Mouse (Mus musculus) midbrain, embryonic 14.5 days (tissue): ENCODE measurements at regions not wholly inside any gene's neighbourhood (a gene's known extent, or its start where the extent isn't known, plus 50 kb on each side); places are given as distances from the start of the nearest gene placed in this dataset.

Experiments
- ATAC-seq: fragments of 200-750 bp; cut with Nextera tagmentation; 2 replicates; pipeline ENCODE4 v1.8.0; 2017; ENCODE audit warnings: moderate number of reproducible peaks, moderate library complexity; ENCODE audit not compliant: low FRiP score, low TSS enrichment
- DNase-seq: peaks from one replicate; pipeline ENCODE4 v3.0.0-alpha.2; 2015
- H3K27ac ChIP-seq: fragments of 300-500 bp; sonication (generic); replicated peaks from 2 replicates; pipeline ENCODE4 v1.5.1; 2014; ENCODE audit warnings: mild to moderate bottlenecking, low read depth, low read length, moderate library complexity
- H3K27me3 ChIP-seq: fragments of 300-500 bp; sonication (generic); 2 replicates; pipeline ENCODE4 v1.6.1; 2014; ENCODE audit warnings: low read length, control low read depth, mixed read lengths; ENCODE audit not compliant: control insufficient read depth, insufficient read depth
- H3K36me3 ChIP-seq: fragments of 300-500 bp; sonication (generic); 2 replicates; pipeline ENCODE4 v1.6.1; 2014; ENCODE audit warnings: low read length, control low read depth; ENCODE audit not compliant: control insufficient read depth, insufficient read depth
- H3K4me1 ChIP-seq: fragments of 300-500 bp; sonication (generic); 2 replicates; pipeline ENCODE4 v1.6.1; 2014; ENCODE audit warnings: mild to moderate bottlenecking, antibody characterized with exemption, low read length, control low read depth; ENCODE audit not compliant: control insufficient read depth, insufficient read depth
- H3K4me2 ChIP-seq: fragments of 300-500 bp; sonication (generic); 2 replicates; pipeline ENCODE4 v1.6.1; 2014; ENCODE audit warnings: mild to moderate bottlenecking, low read length, moderate library complexity
- H3K4me3 ChIP-seq: fragments of 300-500 bp; sonication (generic); replicated peaks from 2 replicates; pipeline ENCODE4 v1.5.1; 2014; ENCODE audit warnings: low read depth, low read length
- H3K9ac ChIP-seq: fragments of 300-500 bp; sonication (generic); replicated peaks from 2 replicates; pipeline ENCODE4 v1.6.1; 2014; ENCODE audit warnings: mild to moderate bottlenecking, low read length, moderate library complexity
- H3K9me3 ChIP-seq: fragments of 300-500 bp; sonication (generic); 2 replicates; pipeline ENCODE4 v1.6.1; 2016; ENCODE audit warnings: low read length, control low read depth, mixed read lengths; ENCODE audit not compliant: control insufficient read depth
- WGBS: fragments of 180-500 bp; shearing (Covaris S2); extraction: QIAGEN DNeasy Blood & Tissue Kit; methylation state at CpG from one replicate; pipeline ENCODE4 v1.1.7; 2014; 5-methylcytosine and 5-hydroxymethylcytosine counted together

DNA sequence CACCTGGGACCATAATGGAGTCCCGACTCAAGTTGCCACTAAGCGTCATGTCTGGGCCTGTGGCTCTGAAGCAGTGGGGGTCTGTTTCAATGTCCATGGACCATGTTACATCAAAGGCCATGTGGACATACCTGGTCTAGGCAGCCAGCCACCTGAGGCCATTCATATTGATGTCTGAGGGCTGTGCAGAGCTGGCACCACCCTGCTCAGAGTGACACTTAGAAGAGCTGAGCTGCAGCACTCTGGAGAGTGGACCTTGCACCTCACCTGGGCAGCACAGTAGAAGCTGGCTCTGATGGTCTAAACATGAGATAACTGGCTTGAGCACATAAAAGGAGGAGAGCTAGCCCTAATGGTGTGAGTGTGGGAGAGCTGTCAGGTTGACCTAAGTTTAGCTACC, 338.1 kb downstream of the Rps15a start:
- Histone ChIP-seq H3K36me3 (no peaks in the 10 kb centered on the region), H3K4me1 (no peaks in the 10 kb centered on the region), H3K27me3 (no peaks in the 10 kb centered on the region), H3K27ac (no peak overlapping the region), H3K9ac (no peak overlapping the region), H3K4me3 (no peak overlapping the region), H3K4me2 (no peak overlapping the region), H3K9me3 (0 out of 2 replicates have a peak, but pooled peaks cover 2% of the 10 kb centered on the region)
- ATAC-seq (no peak), DNase-seq (no peak)
- 95% methylated on average over 2 of the region's 2 CpGs for WGBS

DNA sequence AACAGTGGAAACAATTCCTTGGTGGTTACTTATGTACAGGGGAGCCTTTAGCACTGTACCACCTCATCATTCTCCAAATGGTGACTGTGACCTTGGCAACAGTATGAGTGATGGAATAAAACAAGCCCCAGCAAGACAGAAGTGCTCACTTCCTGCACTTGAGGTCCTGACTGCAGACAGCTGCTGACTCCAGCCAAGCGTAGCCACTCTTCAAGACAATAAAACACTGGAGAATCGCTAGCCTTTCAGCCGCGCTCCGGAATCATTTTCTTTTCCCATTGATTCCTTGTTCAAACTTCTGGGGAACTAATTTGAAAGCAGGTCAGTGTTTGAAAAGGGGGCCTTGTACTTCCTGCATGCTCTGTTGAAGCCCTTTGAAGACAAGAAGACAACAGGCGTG, 344.2 kb downstream of the Rps15a start:
- H3K27ac ChIP-seq = no peak overlapping the region
- no peaks in the 10 kb centered on the region for H3K36me3 ChIP-seq
- ATAC-seq (no peak), DNase-seq (peak; percentile 20)
- H3K4me1 ChIP-seq = 0 out of 2 replicates have a peak, but pooled peaks cover 2% of the 10 kb centered on the region
- no peak overlapping the region for H3K4me2 ChIP-seq
- H3K9me3 ChIP-seq = 0 out of 2 replicates have a peak, but pooled peaks cover 7% of the 10 kb centered on the region
- 9% methylated on average over 6 of the region's 6 CpGs for WGBS
- no peaks in the 10 kb centered on the region for H3K27me3 ChIP-seq
- H3K9ac ChIP-seq = no peak overlapping the region
- no peak overlapping the region for H3K4me3 ChIP-seq

DNA sequence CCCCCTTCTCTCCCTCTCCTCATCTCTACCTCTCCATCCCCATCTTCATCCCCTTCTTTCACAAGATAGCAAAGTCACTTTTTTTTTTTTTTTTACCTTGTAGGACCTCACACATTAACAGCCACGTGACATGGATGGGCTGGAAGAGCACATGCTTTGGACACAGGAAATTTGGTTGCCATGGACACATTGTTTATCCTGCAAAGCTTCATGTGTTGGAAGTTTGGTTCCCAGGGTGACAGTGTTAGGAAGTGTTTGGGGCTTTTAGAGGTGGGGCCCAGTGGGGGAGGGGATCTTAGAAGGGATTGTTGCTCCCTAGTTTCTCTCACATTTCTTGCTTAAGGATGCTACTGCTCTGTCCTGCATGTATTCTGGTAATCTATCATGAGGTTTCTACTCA, 356.5 kb downstream of the Rps15a start:
- Histone ChIP-seq H3K4me2 (no peak overlapping the region), H3K27ac (no peak overlapping the region), H3K9me3 (no peaks in the 10 kb centered on the region), H3K36me3 (no peaks in the 10 kb centered on the region), H3K4me1 (no peaks in the 10 kb centered on the region), H3K9ac (no peak overlapping the region), H3K27me3 (no peaks in the 10 kb centered on the region), H3K4me3 (no peak overlapping the region)
- DNase-seq = no peak
- 21% methylated on average over 1 of the region's 1 CpGs for WGBS
- ATAC-seq = no peak

DNA sequence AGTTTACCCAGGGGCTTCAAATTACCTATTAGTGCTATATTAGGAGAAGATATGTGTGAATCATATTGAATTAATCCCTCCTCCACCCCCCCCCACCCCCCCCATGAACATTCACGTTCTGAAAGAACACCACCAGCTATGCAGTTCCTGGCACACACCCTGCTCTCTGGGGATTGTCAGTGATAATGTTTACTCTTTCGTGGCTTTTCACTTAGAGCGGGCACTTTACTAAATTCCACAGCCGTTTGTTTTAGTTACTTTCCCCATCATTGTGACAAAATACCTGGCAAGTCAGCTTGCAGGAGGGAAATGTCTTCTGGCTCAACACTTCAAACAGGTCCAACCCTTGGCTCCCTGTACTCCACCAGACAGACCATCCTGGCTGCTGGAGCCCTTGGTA, 359.0 kb downstream of the Rps15a start:
- no peak for DNase-seq
- H3K36me3 ChIP-seq = no peaks in the 10 kb centered on the region
- H3K4me3 ChIP-seq = no peak overlapping the region
- H3K4me1 ChIP-seq = no peaks in the 10 kb centered on the region
- ATAC-seq = no peak
- no peaks in the 10 kb centered on the region for H3K9me3 ChIP-seq
- WGBS = 55% methylated on average over 4 of the region's 4 CpGs
- H3K27ac ChIP-seq = no peak overlapping the region
- H3K4me2 ChIP-seq = no peak overlapping the region
- no peak overlapping the region for H3K9ac ChIP-seq
- H3K27me3 ChIP-seq = no peaks in the 10 kb centered on the region

DNA sequence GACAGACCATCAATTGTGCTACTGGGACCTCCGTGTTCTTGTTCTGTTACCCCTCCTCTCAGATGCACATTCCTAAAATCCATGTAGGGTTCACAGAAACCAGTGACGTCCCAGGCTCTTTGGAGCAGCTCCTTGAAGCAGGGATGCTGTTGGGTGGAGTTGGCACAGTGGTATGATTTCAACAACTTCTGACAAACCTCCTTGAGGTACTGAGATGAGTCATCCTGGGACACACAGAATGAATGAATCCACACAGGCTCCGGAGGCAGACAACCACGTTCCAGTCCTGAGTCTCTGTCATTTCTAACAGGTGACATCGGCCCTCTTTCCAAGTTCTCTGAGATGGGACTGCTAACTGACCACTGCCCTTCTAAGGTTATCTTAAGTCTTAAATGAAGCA, 360.2 kb downstream of the Rps15a start:
- Histone ChIP-seq H3K4me1 (no peaks in the 10 kb centered on the region), H3K4me3 (no peak overlapping the region), H3K27me3 (no peaks in the 10 kb centered on the region), H3K27ac (no peak overlapping the region), H3K9ac (no peak overlapping the region), H3K4me2 (no peak overlapping the region), H3K36me3 (no peaks in the 10 kb centered on the region), H3K9me3 (no peaks in the 10 kb centered on the region)
- WGBS = 82% methylated on average over 5 of the region's 5 CpGs
- DNase-seq (no peak), ATAC-seq (no peak)

DNA sequence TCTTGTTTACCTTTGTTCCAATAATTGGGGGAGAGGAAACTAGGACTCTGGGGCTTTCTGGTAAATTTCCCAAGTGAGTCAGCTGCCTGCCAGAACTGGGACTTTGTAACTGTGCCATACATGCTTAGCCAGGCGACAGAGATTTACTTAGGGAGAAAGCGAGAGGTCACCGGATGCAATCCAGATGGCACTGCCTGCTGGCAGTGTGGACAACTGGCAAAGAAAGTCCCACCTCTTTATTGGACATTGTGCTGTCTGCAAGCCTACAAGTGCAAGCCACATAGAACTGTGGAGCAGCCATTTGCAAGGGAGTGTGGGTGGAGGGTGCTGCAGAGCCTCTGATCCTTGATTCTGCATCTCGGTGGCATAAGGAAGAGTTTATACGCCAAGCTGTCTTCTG, 362.7 kb downstream of the Rps15a start:
- no peak for DNase-seq

DNA sequence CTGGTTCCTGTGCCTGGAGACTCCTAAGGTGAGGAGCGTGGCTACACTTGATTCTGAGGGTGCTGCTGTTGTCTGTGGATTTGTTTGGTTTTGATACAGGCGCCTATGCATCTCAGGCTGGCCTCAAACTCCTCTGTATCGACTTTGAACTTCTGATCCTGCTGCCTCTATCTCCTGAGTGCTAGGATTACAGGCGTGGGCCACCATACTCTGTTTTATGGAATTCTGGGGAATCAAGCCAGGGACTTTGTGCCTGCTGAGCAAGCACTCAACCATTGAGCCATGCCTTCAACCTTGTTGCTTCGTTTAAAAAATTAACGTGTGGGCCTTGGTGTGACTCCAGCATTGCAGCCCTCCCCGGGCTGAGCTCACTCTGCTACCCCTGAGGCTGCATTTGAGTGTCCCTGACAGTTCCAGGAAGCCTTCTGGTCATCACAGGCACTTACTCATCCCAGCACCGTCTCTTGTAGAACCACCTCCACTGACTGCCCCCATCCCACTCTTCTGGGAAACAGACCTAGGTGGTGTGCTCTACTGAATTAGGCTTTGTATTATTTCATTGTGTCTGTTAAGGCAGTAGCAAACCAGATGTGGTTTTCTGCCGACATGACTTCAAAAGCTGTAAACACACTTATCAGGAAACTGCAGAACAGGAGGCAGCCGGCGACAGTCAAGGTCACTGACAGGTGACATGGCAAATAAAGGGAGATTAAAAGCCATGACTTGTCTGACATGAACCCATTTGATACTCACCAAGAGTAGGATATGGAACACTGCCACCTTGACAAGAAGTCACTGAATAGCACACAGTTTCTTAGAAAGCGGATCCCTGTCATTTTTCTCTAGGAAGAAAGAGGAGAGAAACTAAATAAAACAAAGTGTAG, 363.4 kb downstream of the Rps15a start:
- no peaks in the 10 kb centered on the region for H3K4me1 ChIP-seq
- H3K4me2 ChIP-seq = no peak overlapping the region
- no peak overlapping the region for H3K4me3 ChIP-seq
- ATAC-seq = no peak
- H3K9me3 ChIP-seq = no peaks in the 10 kb centered on the region
- H3K27me3 ChIP-seq = no peaks in the 10 kb centered on the region
- no peak overlapping the region for H3K9ac ChIP-seq
- H3K27ac ChIP-seq = no peak overlapping the region
- H3K36me3 ChIP-seq = no peaks in the 10 kb centered on the region
- 71% methylated on average over 12 of the region's 12 CpGs for WGBS
- no peak for DNase-seq

More for the DNA sequence above, 362.7 kb downstream of the Rps15a start:
- H3K27ac ChIP-seq = no peak overlapping the region
- 87% methylated on average over 5 of the region's 5 CpGs for WGBS
- H3K9me3 ChIP-seq = no peaks in the 10 kb centered on the region
- H3K4me1 ChIP-seq = no peaks in the 10 kb centered on the region
- ATAC-seq = no peak
- H3K4me2 ChIP-seq = no peak overlapping the region
- no peaks in the 10 kb centered on the region for H3K36me3 ChIP-seq
- no peak overlapping the region for H3K9ac ChIP-seq
- no peaks in the 10 kb centered on the region for H3K27me3 ChIP-seq
- no peak overlapping the region for H3K4me3 ChIP-seq

DNA sequence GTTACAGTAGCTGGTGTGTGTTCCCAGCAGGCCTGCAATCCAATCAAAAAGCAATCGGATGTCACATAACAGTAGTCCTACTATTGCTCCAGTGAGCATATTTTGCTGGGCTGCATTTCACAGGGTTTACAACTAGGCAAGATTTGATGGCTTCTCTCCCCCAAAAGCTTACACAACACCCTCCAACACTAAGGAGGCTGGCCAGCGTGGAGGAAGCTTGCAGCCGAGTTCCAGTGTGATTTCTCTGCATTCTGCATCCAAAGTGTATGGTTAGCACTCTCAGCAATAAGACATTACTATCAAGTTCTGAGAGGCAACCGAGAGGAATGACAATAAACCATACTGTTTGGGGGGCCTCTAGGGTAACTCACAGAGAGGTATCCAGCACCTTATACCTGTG, 367.2 kb downstream of the Xylt1 start:
- Histone ChIP-seq H3K4me3 (no peak overlapping the region), H3K4me1 (no peaks in the 10 kb centered on the region), H3K9me3 (no peaks in the 10 kb centered on the region), H3K4me2 (no peak overlapping the region), H3K27me3 (no peaks in the 10 kb centered on the region), H3K9ac (no peak overlapping the region), H3K27ac (no peak overlapping the region), H3K36me3 (no peaks in the 10 kb centered on the region)
- 90% methylated on average over 4 of the region's 4 CpGs for WGBS
- DNase-seq (no peak), ATAC-seq (no peak)

DNA sequence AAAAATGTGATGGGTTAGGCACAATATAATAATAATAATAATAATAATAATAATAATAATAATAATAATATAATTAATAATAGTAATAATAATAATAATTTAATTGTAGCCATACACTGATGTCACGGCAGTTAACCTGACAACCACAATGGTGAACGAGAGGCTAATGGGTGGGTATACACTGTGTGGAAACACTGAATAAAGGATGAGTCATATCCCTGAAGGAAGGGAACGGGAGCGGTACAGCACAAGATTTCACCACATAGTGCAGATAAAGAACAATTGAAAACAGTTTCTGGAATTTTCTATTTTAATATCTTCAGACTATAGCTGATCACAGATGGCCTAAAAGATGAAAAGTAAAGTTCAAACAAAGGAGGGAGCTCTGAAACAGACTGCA, 365.6 kb downstream of the Xylt1 start:
- Histone ChIP-seq H3K27me3 (no peaks in the 10 kb centered on the region), H3K36me3 (no peaks in the 10 kb centered on the region), H3K9me3 (no peaks in the 10 kb centered on the region), H3K9ac (no peak overlapping the region), H3K4me1 (no peaks in the 10 kb centered on the region), H3K4me3 (no peak overlapping the region), H3K4me2 (no peak overlapping the region), H3K27ac (no peak overlapping the region)
- DNase-seq (no peak), ATAC-seq (no peak)
- WGBS = 93% methylated on average over 4 of the region's 4 CpGs
